Mouse (Mus musculus): ENCODE results near the gene Trim3.

DNA sequence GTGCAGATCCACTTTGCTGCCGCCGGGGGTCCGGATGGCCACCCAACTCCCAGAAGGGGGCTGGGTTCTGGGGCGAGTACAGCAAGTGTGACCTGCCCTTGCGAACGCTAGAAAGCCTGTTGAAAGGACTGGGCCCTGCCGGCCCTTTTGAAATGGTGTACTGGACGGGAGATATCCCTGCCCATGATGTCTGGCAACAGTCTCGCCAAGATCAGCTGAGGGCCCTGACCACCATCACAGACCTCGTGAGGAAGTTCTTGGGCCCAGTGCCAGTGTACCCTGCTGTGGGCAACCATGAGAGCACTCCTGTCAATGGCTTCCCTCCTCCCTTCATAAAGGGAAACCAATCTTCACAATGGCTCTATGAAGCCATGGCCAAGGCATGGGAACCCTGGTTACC, 77.8 kb downstream of the Trim3 start:
- TF ChIP-seq POLR2A (IDR thresholded peaks at IDR 0.05; ENCODE audit: borderline replicate concordance, control insufficient read depth, low read depth, low read length), result no peak
- TF ChIP-seq CTCF (IDR thresholded peaks at IDR 0.05; ENCODE audit: control insufficient read depth, insufficient read depth, low read length), result no peak

Data from bone marrow, adult 2 months (tissue).